Mouse (Mus musculus) CH12.LX (cell line): ENCODE results near the gene Reep6. TPM values are rescaled to one million over a fixed set of nuclear protein-coding genes. Genes with fewer than 3 reads are reported as not detected.

ENCODE experiments used
- DNase-seq: peaks from one replicate; pipeline ENCODE4 v3.0.0-alpha.2; 2013; ENCODE audit errors: extremely low read depth
- H3K27ac ChIP-seq: 2 replicates; pipeline ENCODE4 v1.5.1; 2012; ENCODE audit warnings: low read depth, mild to moderate bottlenecking, control low read depth, moderate library complexity; ENCODE audit not compliant: insufficient read depth
- H3K27me3 ChIP-seq: replicated peaks from 2 replicates; pipeline ENCODE3; 2012; ENCODE audit warnings: inconsistent platforms
- H3K36me3 ChIP-seq, 2 experiments: replicated peaks in 1 of 2; 2 replicates each; pipeline versions ENCODE3 to v1.6.1; 2012; ENCODE audit warnings: inconsistent platforms in 1 of 2, low read length in 1 of 2, mild to moderate bottlenecking in 1 of 2, mixed read lengths in 1 of 2, moderate library complexity in 1 of 2; ENCODE audit not compliant: control insufficient read depth in 1 of 2, insufficient read depth in 1 of 2
- H3K4me1 ChIP-seq, 2 experiments: 2 replicates each; pipeline ENCODE4 v1.6.1; 2012; ENCODE audit warnings: inconsistent platforms in 1 of 2, moderate library complexity in 1 of 2; ENCODE audit not compliant: insufficient read depth in 2 of 2, control insufficient read depth in 1 of 2
- H3K4me2 ChIP-seq: 2 replicates; pipeline ENCODE4 v1.6.1; 2012; ENCODE audit warnings: low read depth, mild to moderate bottlenecking, control low read depth; ENCODE audit not compliant: poor library complexity, insufficient read depth, severe bottlenecking
- H3K4me3 ChIP-seq, 3 experiments: fragments of 150-350 bp in 1 of 3; sonication (generic) in 1 of 3; replicated peaks in 1 of 3; 2 replicates each; pipeline versions ENCODE3 to v1.5.1; 2011 to 2012; ENCODE audit warnings: low read depth in 2 of 3, low read length in 2 of 3, mild to moderate bottlenecking in 2 of 3, moderate library complexity in 2 of 3, control low read depth in 1 of 3, improper control_type of control experiment in 1 of 3, inconsistent platforms in 1 of 3, mixed read lengths in 1 of 3; ENCODE audit not compliant: poor library complexity in 1 of 3
- H3K79me2 ChIP-seq: replicated peaks from 2 replicates; pipeline ENCODE4 v1.6.1; 2012; ENCODE audit warnings: mild to moderate bottlenecking, moderate library complexity; ENCODE audit not compliant: control insufficient read depth, poor library complexity, insufficient read depth, severe bottlenecking; ENCODE audit errors: extremely low read depth
- H3K9ac ChIP-seq: 2 replicates; pipeline ENCODE4 v1.6.1; 2012; ENCODE audit warnings: low read depth, mild to moderate bottlenecking, control low read depth, moderate library complexity; ENCODE audit not compliant: insufficient read depth
- H3K9me3 ChIP-seq: replicated peaks from 2 replicates; pipeline ENCODE3; 2012; ENCODE audit warnings: low read length, inconsistent platforms, mixed read lengths
- CHD2 ChIP-seq: IDR thresholded peaks from 2 replicates; pipeline ENCODE4 v1.6.1; 2011; ENCODE audit warnings: low read length, improper control_type of control experiment
- CTCF ChIP-seq, 2 experiments: IDR thresholded peaks in 1 of 2; conservative IDR thresholded peaks in 1 of 2; 2 replicates each; pipeline ENCODE4 v1.5.1; 2011 to 2012; ENCODE audit warnings: low read depth in 2 of 2, low read length in 2 of 2, improper control_type of control experiment in 1 of 2, inconsistent platforms in 1 of 2, mild to moderate bottlenecking in 1 of 2, moderate library complexity in 1 of 2
- EP300 ChIP-seq: IDR thresholded peaks from 2 replicates; pipeline ENCODE4 v1.6.1; 2011; ENCODE audit warnings: low read length, improper control_type of control experiment
- GABPA ChIP-seq: IDR thresholded peaks from 2 replicates; pipeline ENCODE4 v1.6.1; 2012; ENCODE audit warnings: low read depth, low read length, improper control_type of control experiment, inconsistent platforms; ENCODE audit not compliant: insufficient replicate concordance
- IRF4 ChIP-seq: IDR thresholded peaks from 2 replicates; pipeline ENCODE4 v1.6.1; 2014; ENCODE audit warnings: low read depth, mild to moderate bottlenecking, inconsistent platforms, low read length, improper control_type of control experiment
- MAFK ChIP-seq: IDR thresholded peaks from 2 replicates; pipeline ENCODE4 v1.6.1; 2011; ENCODE audit warnings: low read length, improper control_type of control experiment; ENCODE audit not compliant: insufficient replicate concordance
- MAX ChIP-seq: IDR thresholded peaks from 2 replicates; pipeline ENCODE4 v1.6.1; 2011; ENCODE audit warnings: low read length, improper control_type of control experiment
- MEF2A ChIP-seq: IDR thresholded peaks from 2 replicates; pipeline ENCODE4 v1.6.1; 2014; ENCODE audit warnings: low read depth, mild to moderate bottlenecking, inconsistent platforms, low read length, improper control_type of control experiment, borderline replicate concordance
- MXI1 ChIP-seq: IDR thresholded peaks from 2 replicates; pipeline ENCODE4 v1.6.1; 2011; ENCODE audit warnings: mild to moderate bottlenecking, low read depth, low read length, improper control_type of control experiment
- NRF1 ChIP-seq: IDR thresholded peaks from 2 replicates; pipeline ENCODE4 v1.6.1; 2014; ENCODE audit warnings: low read depth, mild to moderate bottlenecking, inconsistent platforms, low read length, improper control_type of control experiment, moderate library complexity
- POLR2A ChIP-seq: IDR thresholded peaks from 2 replicates; pipeline ENCODE4 v1.6.1; 2011; ENCODE audit warnings: low read depth, mild to moderate bottlenecking, improper control_type of control experiment, low read length
- RCOR1 ChIP-seq: conservative IDR thresholded peaks from 2 replicates; pipeline ENCODE4 v1.6.1; 2012; ENCODE audit warnings: low read depth, mild to moderate bottlenecking, inconsistent platforms, low read length, improper control_type of control experiment
- SMC3 ChIP-seq: IDR thresholded peaks from 2 replicates; pipeline ENCODE4 v1.6.1; 2011; ENCODE audit warnings: low read depth, low read length, improper control_type of control experiment
- USF1 ChIP-seq: IDR thresholded peaks from 2 replicates; pipeline ENCODE4 v1.6.1; 2014; ENCODE audit warnings: low read depth, mild to moderate bottlenecking, inconsistent platforms, low read length, improper control_type of control experiment
- ZKSCAN1 ChIP-seq: IDR thresholded peaks from 2 replicates; pipeline ENCODE4 v1.6.1; 2012; ENCODE audit warnings: low read depth, inconsistent platforms, low read length, improper control_type of control experiment, borderline replicate concordance
- ZMIZ1 ChIP-seq: IDR thresholded peaks from 2 replicates; pipeline ENCODE4 v1.6.1; 2012; ENCODE audit warnings: low read depth, mild to moderate bottlenecking, inconsistent platforms, low read length, improper control_type of control experiment
- ZNF384 ChIP-seq: IDR thresholded peaks from 2 replicates; pipeline ENCODE4 v1.6.1; 2012; ENCODE audit warnings: low read depth, low read length, improper control_type of control experiment, inconsistent platforms
- dilution Hi-C: fragments of 300-500 bp; cut with MboI; formaldehyde crosslinking; loops from 2 replicates; pipeline ENCODE4 v1.14.3; 2020; ENCODE audit warnings: low sequenced_read_pairs; ENCODE audit not compliant: extremely low pct_unique_long_range_greater_than_20kb, extremely low pct_ligation_motif_present
- in situ Hi-C: fragments of 300-500 bp; cut with MboI; formaldehyde crosslinking; loops from 3 replicates; pipeline ENCODE4 v1.14.3; 2019; ENCODE audit warnings: low sequenced_read_pairs, low pct_ligation_motif_present, low pct_unique_long_range_greater_than_20kb, mixed read lengths
- polyA plus RNA-seq: library from polyadenylated mRNA; unstranded; fragments of >175 nt; gene quantifications from 2 replicates; pipeline ENCODE4 v1.2.1, GENCODE M21; 2012; ENCODE audit warnings: low read depth; ENCODE audit not compliant: insufficient read length
- total RNA-seq, 2 experiments: library from RNA; depleted of rRNA; stranded (reverse); fragments of 300-350 nt in 1 of 2; fragments of >200 nt in 1 of 2; gene quantifications; 2 replicates each; pipeline ENCODE4 v1.2.3; 2012 to 2014

Gene Reep6
- total and polyA plus RNA-seq, 3 experiments, result 0.48 to 7.5 (median 5.0) TPM

DNA sequence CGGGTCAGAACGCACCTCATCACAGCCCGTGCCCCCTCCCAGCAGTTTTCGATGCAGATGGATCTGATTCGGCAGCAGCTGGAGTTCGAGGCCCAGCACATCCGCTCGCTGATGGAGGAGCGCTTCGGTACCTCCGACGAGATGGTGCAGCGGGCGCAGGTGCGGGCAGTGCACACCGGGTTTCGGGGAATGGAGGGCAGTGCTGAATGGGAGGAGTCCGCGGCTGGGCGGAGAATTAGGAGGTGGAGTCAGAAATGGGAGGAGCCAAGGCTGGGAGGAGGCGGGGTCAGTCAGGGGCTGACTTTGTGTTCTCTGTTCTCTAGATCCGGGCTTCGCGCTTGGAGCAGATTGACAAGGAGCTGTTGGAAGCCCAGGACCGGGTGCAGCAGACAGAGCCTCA is 24.9 kb upstream of the Reep6 start:
- H3K9ac ChIP-seq, result no peak overlapping the region
- TF ChIP-seq NRF1 (peak; percentile 49; the same call in 1 of the 2 replicates), CHD2 (no peak), MAX (0 out of 2 replicates have a peak, but pooled peaks have one; percentile 26), GABPA (no peak)
- TF ChIP-seq, all 38 proteins: peak for 2
- H3K79me2 ChIP-seq, result no peaks in the 10 kb centered on the region
- H3K27ac ChIP-seq, result no peak overlapping the region
- in situ Hi-C loops, result no loop called here
- DNase-seq, result peak; percentile 58
- H3K27me3 ChIP-seq, result peaks cover 83% of the 10 kb centered on the region
- H3K4me3 ChIP-seq, result peak overlapping the region in 1 of 3 experiments; percentile 2
- H3K36me3 ChIP-seq, result no peaks in the 10 kb centered on the region
- no peaks in the 10 kb centered on the region for H3K9me3 ChIP-seq
- H3K4me1 ChIP-seq, result peaks cover 0 to 9% of the 10 kb centered on the region in 2 experiments; a peak in 3 of 4 replicates
- dilution Hi-C loops, result no loop called here
- peak overlapping the region; percentile 1; the same call in 1 of the 2 replicates for H3K4me2 ChIP-seq

- in situ Hi-C loops (no loop called here), dilution Hi-C loops (no loop called here)
- no peak overlapping the region for H3K4me3 ChIP-seq
- peaks cover 0 to 3% of the 10 kb centered on the region in 2 experiments; a peak in 2 of 4 replicates for H3K4me1 ChIP-seq
- H3K27me3 ChIP-seq, result peaks cover 32% of the 10 kb centered on the region
- no peak overlapping the region for H3K27ac ChIP-seq
- no peaks in the 10 kb centered on the region for H3K79me2 ChIP-seq
- DNase-seq, result no peak
- TF ChIP-seq EP300 (no peak), USF1 (no peak), RCOR1 (no peak), ZNF384 (no peak), MEF2A (no peak), NRF1 (no peak), IRF4 (no peak), ZMIZ1 (no peak)
- H3K36me3 ChIP-seq, result peaks cover 0 to 16% of the 10 kb centered on the region in 2 experiments
- no peak overlapping the region for H3K9ac ChIP-seq
- H3K9me3 ChIP-seq, result no peaks in the 10 kb centered on the region
- no peak overlapping the region for H3K4me2 ChIP-seq
Observed at GRCm38 (mm10) chr10:80311560-80311959, 18.2 kb upstream of the Reep6 start.

DNA sequence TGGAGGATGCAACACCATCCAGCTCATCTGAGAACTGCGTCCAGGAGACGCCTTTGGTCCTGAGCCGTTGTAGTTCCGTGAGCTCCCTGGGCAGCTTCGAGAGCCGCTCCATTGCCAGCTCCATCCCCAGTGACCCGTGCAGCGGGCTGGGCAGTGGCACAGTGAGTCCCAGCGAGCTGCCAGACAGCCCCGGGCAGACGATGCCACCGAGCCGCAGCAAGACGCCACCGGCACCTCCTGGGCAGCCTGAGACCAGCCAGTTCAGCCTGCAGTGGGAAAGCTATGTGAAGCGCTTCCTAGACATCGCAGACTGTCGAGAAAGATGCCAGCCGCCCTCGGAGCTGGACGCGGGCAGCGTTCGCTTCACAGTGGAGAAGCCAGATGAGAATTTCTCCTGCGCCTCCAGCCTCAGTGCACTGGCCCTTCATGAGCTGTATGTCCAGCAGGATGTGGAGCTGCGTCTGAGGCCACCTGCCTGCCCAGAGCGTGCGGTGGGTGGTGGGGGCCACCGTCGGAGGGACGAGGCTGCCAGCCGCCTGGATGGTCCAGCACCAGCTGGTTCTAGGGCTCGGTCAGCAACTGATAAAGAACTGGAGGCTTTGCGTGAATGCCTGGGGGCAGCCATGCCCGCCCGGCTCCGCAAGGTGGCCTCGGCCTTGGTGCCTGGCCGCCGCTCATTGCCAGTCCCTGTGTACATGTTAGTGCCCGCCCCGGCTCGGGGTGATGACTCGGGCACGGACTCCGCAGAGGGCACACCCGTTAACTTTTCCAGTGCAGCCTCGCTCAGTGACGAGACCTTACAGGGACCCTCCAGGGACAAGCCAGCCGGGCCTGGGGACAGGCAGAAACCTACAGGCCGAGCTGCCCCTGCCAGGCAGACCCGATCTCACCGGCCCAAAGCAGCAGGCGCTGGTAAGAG is 16.9 kb upstream of the Reep6 start:
- in situ Hi-C loops, result no loop called here
- no peak for DNase-seq
- no peaks in the 10 kb centered on the region for H3K9me3 ChIP-seq
- H3K9ac ChIP-seq, result no peak overlapping the region
- peaks cover 8 to 29% of the 10 kb centered on the region in 2 experiments for H3K36me3 ChIP-seq
- H3K4me2 ChIP-seq, result no peak overlapping the region
- peaks cover 19% of the 10 kb centered on the region for H3K27me3 ChIP-seq
- no peaks in the 10 kb centered on the region for H3K79me2 ChIP-seq
- no peak overlapping the region for H3K4me3 ChIP-seq
- no peak for TF ChIP-seq EP300
- no peak for TF ChIP-seq RCOR1
- TF ChIP-seq SMC3, result no peak
- no peak for TF ChIP-seq NRF1
- TF ChIP-seq MXI1, result no peak
- no peak for TF ChIP-seq POLR2A
- TF ChIP-seq IRF4, result no peak
- TF ChIP-seq MAFK, result no peak
- TF ChIP-seq CTCF (conservative IDR thresholded peaks at IDR 0.05 in 1 of 2, IDR thresholded peaks at IDR 0.05 in 1 of 2; ENCODE audit: low read depth in 2 of 2, low read length in 2 of 2), result no peak
- no peak for TF ChIP-seq ZKSCAN1
- H3K27ac ChIP-seq, result no peak overlapping the region
- H3K4me1 ChIP-seq, result peaks cover 9 to 16% of the 10 kb centered on the region in 2 experiments
- dilution Hi-C loops, result no loop called here
